Mouse (Mus musculus): ENCODE data around the gene Ankrd27. TPM values are rescaled to one million over a fixed set of nuclear protein-coding genes. Genes with fewer than 3 reads are reported as not detected.
A peak's percentile ranks its signal among the peaks of the same experiment; 100 is the strongest.

Ankrd27 gene
- 14.2 and 24.0 TPM in 2 replicates for polyA plus RNA-seq (2012; ENCODE audit: insufficient read depth, insufficient read length, missing spikeins)

DNA sequence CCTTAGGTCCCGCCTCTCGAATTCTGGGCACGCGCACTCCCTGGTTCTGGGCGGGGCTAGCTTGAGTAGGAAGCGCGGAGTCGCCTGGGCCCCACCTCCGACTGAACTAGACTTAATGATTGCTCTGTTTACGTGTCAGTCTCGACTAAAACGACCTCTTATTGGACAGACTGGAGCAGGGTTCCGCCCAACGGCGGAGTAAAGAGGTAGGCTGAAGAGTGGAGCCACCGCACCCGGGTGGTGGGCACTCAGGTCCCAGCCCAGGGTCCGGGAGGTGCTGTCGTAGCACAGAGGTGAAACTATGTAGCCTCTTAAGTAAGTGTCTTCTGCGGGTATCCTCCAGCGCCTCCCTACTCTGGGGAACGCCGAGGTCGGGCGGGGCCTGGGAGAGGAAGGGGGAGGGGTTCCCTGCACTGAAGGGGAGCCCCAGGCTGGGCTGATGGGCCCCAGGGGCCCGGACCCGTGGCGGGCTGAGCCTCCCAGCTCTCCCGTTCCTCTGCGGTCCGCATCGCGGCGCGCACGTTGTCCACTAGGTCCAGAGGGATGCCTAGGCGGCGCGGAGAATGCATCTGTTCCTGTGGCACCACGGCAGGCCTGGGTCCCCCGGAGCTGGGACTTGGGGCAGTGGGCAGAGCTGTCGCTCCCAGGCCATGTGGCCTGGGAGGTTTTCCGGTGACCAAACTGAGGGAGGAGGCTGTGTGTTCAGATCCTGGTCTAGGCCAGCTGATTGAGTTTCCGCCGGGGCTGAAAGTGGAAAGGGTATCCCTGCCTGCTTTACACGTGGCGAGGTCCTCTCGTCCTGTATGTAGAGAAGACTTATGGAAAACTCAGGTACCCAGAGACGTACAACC lies at the start of gene Ankrd27:
Ankrd27 (plus strand) TSS at position 190 of the 851 bp plus-strand sequence.
- H3K4me3 ChIP-seq (ENCODE audit: insufficient read depth, low read depth, low read length), result peak within 1 kb of the TSS; percentile 77
- H3K4me1 ChIP-seq (ENCODE audit: control insufficient read depth, insufficient read depth, insufficient read length, low read length), result peaks cover 8% of the 10 kb centered on the region; the same call in 1 of the 2 replicates
- H3K27ac ChIP-seq (replicated peaks; ENCODE audit: low read depth, low read length), result peak within 1 kb of the TSS; percentile 39; the same call in 1 of the 2 replicates

DNA sequence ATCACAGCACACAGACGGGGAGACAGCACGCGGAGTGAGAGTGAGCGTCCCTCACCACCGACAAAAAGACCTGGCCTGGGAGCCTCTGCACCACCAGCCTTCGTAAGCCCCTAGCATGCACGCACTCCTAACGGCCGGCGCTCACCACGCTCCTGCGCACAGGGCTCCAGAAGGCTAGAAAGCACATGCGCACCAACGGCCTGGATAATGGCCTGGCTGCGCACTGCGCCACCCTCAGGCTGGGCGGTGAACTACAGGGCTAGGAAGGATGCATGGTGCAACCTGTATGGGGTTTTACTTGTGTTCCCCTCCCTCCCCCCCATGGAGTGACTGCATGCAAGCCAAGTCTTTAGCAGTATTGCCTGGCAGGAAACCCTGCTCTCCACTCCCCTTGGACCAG lies 48.5 kb upstream of the Ankrd27 start, which contains the start of gene Tdrd12:
Tdrd12 (minus strand) TSS at position 184 of the 400 bp plus-strand sequence.
- no peak within 1 kb of the TSS for H3K4me3 ChIP-seq (ENCODE audit: insufficient read depth, low read depth, low read length)
- H3K27ac ChIP-seq (replicated peaks; ENCODE audit: low read depth, low read length), result no peak within 1 kb of the TSS
- peaks cover 2% of the 10 kb centered on the region; the same call in 1 of the 2 replicates for H3K4me1 ChIP-seq (ENCODE audit: control insufficient read depth, insufficient read depth, insufficient read length, low read length)

DNA sequence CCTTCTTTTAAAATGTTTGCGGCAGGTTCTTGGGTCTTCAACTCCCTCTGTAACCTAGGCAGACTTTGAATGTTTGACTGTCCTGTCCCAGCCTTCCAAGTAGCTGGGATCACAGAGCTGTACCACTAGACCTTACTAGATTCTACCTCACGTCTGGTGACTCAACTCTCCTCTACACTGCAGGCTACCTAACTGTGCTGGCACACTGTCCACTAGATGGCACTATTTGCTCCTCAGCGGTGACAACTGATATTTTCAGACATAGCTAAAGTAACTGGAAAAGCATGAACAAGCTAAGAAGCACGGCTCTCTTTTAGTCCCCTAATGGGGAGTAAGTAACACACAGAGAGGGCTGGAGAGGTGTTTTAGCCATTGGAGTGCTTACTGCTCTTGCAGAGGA lies 40.2 kb upstream of the Ankrd27 start:
- no peak overlapping the region for H3K4me3 ChIP-seq (ENCODE audit: insufficient read depth, low read depth, low read length)
- H3K4me1 ChIP-seq (ENCODE audit: control insufficient read depth, insufficient read depth, insufficient read length, low read length), result no peaks in the 10 kb centered on the region
- no peak overlapping the region for H3K27ac ChIP-seq (replicated peaks; ENCODE audit: low read depth, low read length)

DNA sequence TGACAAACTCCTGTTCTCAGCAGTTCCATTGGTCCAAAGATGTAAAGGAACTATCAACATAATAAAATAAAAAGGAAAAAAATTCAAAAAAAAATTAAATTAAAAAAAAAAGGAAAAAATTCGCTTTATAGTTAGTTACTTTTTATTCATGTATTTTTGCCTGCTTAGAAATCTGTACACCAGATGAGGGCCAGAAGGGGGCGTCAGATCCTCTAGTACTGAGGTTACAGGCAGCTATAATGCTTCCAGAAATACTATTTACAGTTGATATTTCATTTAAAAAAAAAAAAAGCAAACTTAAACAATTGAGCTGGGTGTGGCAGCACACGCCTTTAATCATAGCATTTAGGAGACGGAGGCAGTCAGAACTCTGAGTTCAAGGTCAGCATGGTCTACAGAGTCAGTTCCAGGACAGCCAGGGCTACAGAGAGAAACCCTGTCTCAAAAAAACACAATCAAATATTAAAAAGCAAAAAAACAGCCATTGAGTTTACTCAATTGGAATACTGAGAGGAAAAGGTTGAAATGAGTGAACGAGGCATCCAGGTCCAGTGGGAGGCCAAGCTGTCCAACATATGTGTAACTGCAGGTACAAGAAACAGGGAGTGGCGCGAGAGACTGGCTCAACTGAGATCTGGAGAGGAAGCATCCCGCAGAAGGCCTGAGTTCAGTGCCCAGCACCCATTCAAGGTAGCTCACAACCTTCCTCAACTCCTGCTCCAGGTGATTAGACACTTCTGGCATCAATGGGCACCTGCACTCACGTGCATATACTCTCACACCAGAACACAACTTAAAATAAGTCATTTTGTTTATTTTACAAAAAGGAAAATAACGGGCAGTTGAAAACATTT lies 32.1 kb upstream of the Ankrd27 start:
- no peak overlapping the region for H3K27ac ChIP-seq (replicated peaks; ENCODE audit: low read depth, low read length)
- peak overlapping the region; percentile 85 for H3K4me3 ChIP-seq (ENCODE audit: insufficient read depth, low read depth, low read length)
- H3K4me1 ChIP-seq (ENCODE audit: control insufficient read depth, insufficient read depth, insufficient read length, low read length), result no peaks in the 10 kb centered on the region

DNA sequence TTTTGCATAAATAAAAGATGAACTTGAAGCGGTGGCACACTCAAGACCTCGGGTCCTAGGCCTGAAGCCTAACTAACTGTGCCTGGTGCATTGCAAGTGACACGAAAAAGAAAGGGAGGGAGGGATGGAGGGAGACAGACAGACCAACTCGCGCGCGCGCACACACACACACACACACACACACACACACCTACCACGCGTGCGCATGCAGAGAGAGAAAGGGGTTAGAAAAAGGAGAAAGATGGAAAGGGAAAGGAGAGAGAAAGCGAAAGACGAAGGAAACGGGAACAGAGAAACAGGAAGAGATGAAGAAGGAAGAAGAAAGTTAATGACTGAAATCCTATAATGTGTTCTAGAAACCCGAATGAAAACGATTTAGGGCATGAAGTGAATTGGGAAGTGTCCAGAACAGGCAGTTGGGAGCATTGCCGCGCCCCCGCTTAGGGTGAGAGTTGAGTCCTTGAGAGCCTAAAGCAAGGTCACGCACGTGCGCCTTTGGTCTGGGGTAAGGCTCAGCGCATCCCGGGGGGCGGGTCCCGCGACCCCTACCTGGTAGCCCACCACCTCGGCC lies 31.4 kb upstream of the Ankrd27 start:
- Histone ChIP-seq H3K4me3 (ENCODE audit: insufficient read depth, low read depth, low read length) (peak overlapping the region; percentile 85), H3K4me1 (ENCODE audit: control insufficient read depth, insufficient read depth, insufficient read length, low read length) (no peaks in the 10 kb centered on the region), H3K27ac (replicated peaks; ENCODE audit: low read depth, low read length) (peak overlapping the region; percentile 13; the same call in 1 of the 2 replicates)

DNA sequence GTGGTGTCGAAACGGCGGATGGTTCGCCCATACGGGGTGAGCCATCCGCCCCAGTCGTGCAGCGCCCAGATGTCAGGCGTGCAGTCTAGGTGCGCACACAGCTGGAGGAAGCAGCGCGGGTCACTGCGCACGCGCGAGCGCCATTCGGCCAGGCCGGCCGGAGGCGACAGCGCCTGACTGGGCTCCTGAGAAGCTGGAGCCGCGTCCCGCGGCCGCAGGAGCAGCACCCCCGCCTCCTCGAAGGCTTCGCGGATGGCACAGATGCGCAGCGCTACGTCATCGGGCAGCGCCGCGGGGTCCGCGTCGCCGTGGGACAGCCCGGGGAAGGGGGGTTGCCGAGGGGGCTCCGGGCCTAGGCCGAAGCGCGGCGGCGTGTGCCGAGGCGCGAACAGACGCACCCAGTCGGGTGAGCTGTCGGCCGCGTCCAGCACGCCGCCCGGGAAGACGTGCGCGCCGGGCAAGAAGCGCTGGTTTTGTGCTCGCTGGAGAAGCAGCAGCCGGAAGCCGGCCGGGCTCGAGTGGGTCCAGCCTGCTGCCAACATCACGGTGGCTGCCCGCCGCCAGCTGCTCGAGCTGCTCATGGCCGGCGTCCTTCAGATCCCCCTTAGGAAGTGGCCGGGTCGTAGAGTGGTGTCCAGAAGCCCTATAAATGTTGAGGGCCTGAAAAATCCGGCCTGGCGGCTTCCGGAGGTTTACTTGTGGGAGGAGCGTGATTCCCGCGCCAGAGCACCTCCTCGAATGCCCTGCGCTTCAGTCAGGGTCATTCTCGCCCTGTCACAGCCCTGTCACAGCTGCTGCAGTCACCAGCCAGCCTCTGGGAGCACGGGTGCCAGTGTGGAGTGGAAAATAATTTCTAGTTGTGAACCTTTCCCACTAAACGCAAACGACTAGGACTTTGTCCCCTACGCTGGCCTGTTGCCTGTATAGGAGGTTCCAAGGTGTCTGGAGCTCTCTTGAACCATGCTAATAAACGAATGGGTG lies 30.5 kb upstream of the Ankrd27 start:
- H3K27ac ChIP-seq (replicated peaks; ENCODE audit: low read depth, low read length), result peak overlapping the region; percentile 88
- H3K4me3 ChIP-seq (ENCODE audit: insufficient read depth, low read depth, low read length), result peak overlapping the region; percentile 85
- no peaks in the 10 kb centered on the region for H3K4me1 ChIP-seq (ENCODE audit: control insufficient read depth, insufficient read depth, insufficient read length, low read length)

DNA sequence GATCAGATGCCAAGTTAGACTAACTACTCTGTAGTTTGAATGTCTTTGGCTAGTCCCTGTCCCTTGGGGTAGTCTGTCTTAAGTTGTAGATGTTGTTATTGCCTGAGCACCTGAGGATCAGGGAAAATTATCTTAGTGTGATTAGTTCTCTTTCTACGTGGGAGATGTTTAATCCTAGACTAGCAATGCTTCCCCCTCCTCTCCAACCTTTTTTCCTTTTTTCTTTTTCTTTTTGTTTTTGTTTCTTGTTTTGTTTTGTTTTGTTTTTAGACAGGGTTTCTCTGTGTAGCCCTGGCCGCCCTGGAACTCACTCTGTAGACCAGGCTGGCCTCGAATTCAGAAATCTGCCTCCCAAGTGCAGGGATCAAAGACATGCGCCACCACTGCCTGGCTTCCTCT lies 29.8 kb upstream of the Ankrd27 start, which contains the start of gene Nudt19:
Nudt19 (minus strand) TSS at position 100 of the 399 bp plus-strand sequence.
- Histone ChIP-seq H3K27ac (replicated peaks; ENCODE audit: low read depth, low read length) (peak within 1 kb of the TSS; percentile 88), H3K4me1 (ENCODE audit: control insufficient read depth, insufficient read depth, insufficient read length, low read length) (no peaks in the 10 kb centered on the region), H3K4me3 (ENCODE audit: insufficient read depth, low read depth, low read length) (peak within 1 kb of the TSS; percentile 85)

DNA sequence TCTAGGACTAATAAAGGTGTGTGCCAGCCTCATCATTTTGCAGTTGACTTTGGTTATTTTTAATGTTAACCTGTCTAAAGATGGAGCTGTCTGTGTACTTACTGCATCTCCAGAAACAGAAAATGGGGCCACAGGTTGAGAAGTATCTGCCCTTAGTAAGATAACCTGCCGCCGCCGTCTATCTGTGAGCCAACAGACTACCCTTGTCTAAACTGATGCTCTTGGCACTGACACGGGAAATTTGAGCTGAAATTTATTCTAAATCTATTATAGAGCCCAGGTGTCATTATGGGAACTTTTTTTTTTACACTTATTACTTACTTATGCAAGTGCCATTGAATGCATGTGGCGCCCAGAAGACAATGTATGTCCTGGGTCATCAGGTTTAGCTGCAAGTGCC lies 29.1 kb upstream of the Ankrd27 start:
- Histone ChIP-seq H3K4me3 (ENCODE audit: insufficient read depth, low read depth, low read length) (no peak overlapping the region), H3K27ac (replicated peaks; ENCODE audit: low read depth, low read length) (no peak overlapping the region), H3K4me1 (ENCODE audit: control insufficient read depth, insufficient read depth, insufficient read length, low read length) (no peaks in the 10 kb centered on the region)

DNA sequence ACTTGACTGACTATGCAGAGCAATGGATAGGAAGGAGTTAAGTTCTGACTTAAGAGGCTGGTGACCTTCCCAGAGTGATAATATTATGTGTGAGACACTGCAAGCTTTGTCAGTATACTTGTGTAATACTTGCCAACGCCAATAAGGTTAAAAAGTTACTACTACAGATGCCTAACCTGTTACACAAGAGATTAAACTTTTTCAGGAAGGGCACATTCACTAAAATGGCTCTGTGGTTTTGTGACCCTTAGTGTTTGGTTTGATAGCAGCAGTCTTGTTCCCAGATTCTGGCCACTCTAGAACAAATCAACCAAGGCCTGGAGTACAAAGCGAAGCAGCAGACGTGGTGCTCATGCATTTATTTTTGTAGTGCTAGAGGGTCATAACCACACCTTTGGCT lies 28.5 kb upstream of the Ankrd27 start:
- Histone ChIP-seq H3K4me1 (ENCODE audit: control insufficient read depth, insufficient read depth, insufficient read length, low read length) (no peaks in the 10 kb centered on the region), H3K4me3 (ENCODE audit: insufficient read depth, low read depth, low read length) (no peak overlapping the region), H3K27ac (replicated peaks; ENCODE audit: low read depth, low read length) (no peak overlapping the region)

DNA sequence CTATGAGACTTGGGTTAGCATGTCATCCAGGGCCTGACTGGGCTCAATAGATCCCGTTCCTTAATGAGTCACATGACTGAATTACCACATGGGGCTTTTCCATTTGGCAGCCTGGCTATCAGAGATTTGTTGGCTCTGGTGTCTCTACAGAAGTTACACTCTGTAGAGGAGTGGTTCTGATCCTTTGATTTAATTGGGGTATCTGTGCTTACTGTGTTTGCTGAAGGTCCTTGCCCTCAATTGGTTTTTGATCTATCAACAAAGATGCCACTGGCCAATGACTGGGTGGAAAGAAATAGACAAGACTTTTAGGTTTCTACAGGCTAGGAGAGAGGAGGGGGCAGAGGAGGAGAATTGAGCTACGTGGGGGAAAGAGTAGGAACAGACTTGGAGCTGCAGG lies 27.4 kb upstream of the Ankrd27 start:
- Histone ChIP-seq H3K27ac (replicated peaks; ENCODE audit: low read depth, low read length) (no peak overlapping the region), H3K4me1 (ENCODE audit: control insufficient read depth, insufficient read depth, insufficient read length, low read length) (no peaks in the 10 kb centered on the region), H3K4me3 (ENCODE audit: insufficient read depth, low read depth, low read length) (no peak overlapping the region)

DNA sequence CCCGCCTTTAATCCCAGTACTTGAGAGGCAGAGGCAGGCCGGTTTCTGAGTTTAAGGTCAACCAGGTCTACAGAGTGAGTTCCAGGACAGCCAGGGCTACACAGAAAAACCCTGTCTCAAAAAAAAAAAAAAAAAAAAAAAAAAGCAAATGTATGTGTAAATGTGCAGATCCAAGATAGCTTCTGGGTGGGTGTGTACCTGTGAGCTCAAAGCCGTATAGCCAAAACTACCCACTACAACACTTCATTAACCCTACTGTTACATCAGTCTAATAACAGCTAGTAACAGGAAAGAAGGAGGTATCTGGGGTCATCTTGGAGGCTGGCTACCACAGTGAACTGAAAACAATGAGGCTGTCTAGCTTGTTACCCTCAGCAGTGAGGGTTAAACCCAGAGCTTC lies 26.2 kb upstream of the Ankrd27 start:
- no peak overlapping the region for H3K27ac ChIP-seq (replicated peaks; ENCODE audit: low read depth, low read length)
- H3K4me1 ChIP-seq (ENCODE audit: control insufficient read depth, insufficient read depth, insufficient read length, low read length), result no peaks in the 10 kb centered on the region
- H3K4me3 ChIP-seq (ENCODE audit: insufficient read depth, low read depth, low read length), result no peak overlapping the region

DNA sequence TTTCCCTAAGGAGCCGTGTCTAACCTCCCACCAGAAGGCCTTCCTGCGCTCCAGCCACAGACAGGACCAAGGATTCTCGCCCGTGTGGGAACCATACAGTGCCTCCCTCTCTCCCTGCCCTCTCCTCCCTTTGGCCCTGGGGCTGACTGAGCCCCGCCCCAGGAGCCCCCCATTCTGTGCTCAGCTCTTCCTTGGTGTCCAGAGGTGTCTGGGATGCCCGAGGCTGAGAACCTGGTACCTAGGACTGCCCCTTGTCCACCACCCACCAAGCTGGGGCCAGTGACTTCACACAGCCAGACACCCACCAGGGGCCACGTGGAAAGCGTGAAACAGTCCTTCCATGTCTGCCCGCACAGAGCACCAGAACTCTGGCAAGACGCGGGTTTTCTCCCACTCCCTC lies 23.0 kb upstream of the Ankrd27 start:
- no peak overlapping the region for H3K4me3 ChIP-seq (ENCODE audit: insufficient read depth, low read depth, low read length)
- no peaks in the 10 kb centered on the region for H3K4me1 ChIP-seq (ENCODE audit: control insufficient read depth, insufficient read depth, insufficient read length, low read length)
- H3K27ac ChIP-seq (replicated peaks; ENCODE audit: low read depth, low read length), result no peak overlapping the region

DNA sequence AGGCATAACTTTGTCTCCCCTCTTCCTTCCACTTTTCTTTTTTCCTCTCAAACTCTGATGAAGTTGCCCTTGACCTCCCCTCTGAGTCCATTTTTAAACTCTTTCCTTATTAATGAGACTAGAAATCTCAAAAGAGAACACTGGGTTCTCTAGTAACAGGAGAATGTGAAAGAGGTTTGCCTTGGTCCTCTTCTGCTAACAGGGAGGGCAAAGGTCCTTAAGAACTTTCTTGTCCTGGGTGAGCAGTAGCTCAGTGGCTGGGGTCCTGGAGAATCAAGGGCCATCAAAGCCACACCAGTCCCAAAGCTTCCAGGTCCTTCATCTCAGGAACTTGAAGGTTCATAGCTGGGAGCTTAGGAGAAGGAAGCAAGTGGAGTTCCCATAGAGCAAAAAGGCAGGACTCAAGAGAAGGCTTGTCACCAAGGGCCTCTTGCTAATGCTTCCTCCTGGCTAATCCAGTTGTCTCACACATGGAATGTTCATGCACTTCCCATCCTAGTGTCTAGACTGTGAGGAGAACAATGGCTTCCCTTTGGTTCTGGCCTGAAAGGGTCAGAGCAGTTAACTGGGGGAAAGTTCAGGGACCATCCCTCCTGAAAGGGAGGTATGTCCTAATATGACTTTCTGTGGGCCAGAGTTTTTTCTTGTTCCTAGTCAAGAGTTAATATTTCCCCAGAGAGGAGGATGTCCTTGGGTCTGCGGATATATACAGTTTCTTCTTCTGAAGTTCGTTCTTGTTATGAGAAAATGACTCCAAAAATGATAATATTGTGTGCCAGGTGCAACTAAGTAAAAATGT lies 21.8 kb upstream of the Ankrd27 start:
- Histone ChIP-seq H3K27ac (replicated peaks; ENCODE audit: low read depth, low read length) (no peak overlapping the region), H3K4me1 (ENCODE audit: control insufficient read depth, insufficient read depth, insufficient read length, low read length) (no peaks in the 10 kb centered on the region), H3K4me3 (ENCODE audit: insufficient read depth, low read depth, low read length) (no peak overlapping the region)

Data from brown adipose tissue, adult 24 weeks (tissue).